Mouse (Mus musculus): ENCODE results near the gene Trp53rkb.
A peak's percentile ranks its signal among the peaks of the same experiment; 100 is the strongest.

The Trp53rkb gene

GRCm38 (mm10) chr2:166828306-166828705 is 36.0 kb downstream of the Trp53rkb start:
- no peak for DNase-seq (ENCODE audit: inconsistent age in 2 of 2, low spot score in 1 of 2)

- no peak for DNase-seq (ENCODE audit: inconsistent age in 2 of 2, low spot score in 1 of 2)
These were observed 38.0 kb downstream of the Trp53rkb start for GRCm38 (mm10) chr2:166830350-166830749.

- peak; percentile 52 to 65 for DNase-seq (ENCODE audit: inconsistent age in 2 of 2, low spot score in 1 of 2)
These were observed 41.8 kb downstream of the Trp53rkb start for GRCm38 (mm10) chr2:166834091-166834490.

- DNase-seq (ENCODE audit: inconsistent age in 2 of 2, low spot score in 1 of 2): no peak
These were observed 42.5 kb downstream of the Trp53rkb start for GRCm38 (mm10) chr2:166834796-166835195.

GRCm38 (mm10) chr2:166835581-166835980 is 43.2 kb downstream of the Trp53rkb start:
- DNase-seq (ENCODE audit: inconsistent age in 2 of 2, low spot score in 1 of 2): peak; percentile 84 to 89

GRCm38 (mm10) chr2:166841813-166842212 is 49.5 kb downstream of the Trp53rkb start:
- DNase-seq (ENCODE audit: inconsistent age in 2 of 2, low spot score in 1 of 2): no peak
